Comparison of ENCODE assay signal across 8 mouse cellular contexts in genomic region chr16:24392651-24393555, GRCm38 (mm10). TPM values are rescaled to one million over a fixed set of nuclear protein-coding genes. Genes with fewer than 3 reads are reported as not detected.
DNase-seq lines count a peak whose midpoint lies in the region; ATAC-seq and TF ChIP-seq lines count a peak whose summit lies in the region.

Gene Lpp, plus strand, starts transcription at chr16:24393507.

- TF ChIP-seq EP300 in ES-Bruce4 (IDR thresholded peaks at IDR 0.05; ENCODE audit: insufficient read depth, low read depth, low read length): 0 out of 2 replicates have a peak, but pooled peaks have one; percentile 16

- peak within 1 kb of the TSS; percentile 93 for H3K9ac ChIP-seq in ES-Bruce4 (ENCODE audit: low read depth, poor library complexity, severe bottlenecking)
- peak within 1 kb of the TSS; percentile 89 for H3K9ac ChIP-seq in hindbrain, embryonic 12.5 days

- peaks cover 7% of the 10 kb centered on the region for H3K4me1 ChIP-seq in ES-Bruce4 (ENCODE audit: control insufficient read depth, insufficient read depth, low read length)
- H3K4me1 ChIP-seq in hindbrain, embryonic 12.5 days: peaks cover 13% of the 10 kb centered on the region

- H3K4me3 ChIP-seq in ES-Bruce4 (ENCODE audit: low read depth, low read length): peak within 1 kb of the TSS; percentile 70
- H3K4me3 ChIP-seq in hindbrain, embryonic 12.5 days: peak within 1 kb of the TSS; percentile 87

- H3K27me3 ChIP-seq in ES-Bruce4 (ENCODE audit: control insufficient read depth, insufficient read depth, low read length, poor library complexity, severe bottlenecking): no peaks in the 10 kb centered on the region
- H3K27me3 ChIP-seq in hindbrain, embryonic 12.5 days: no peaks in the 10 kb centered on the region

- H3K27ac ChIP-seq in ES-Bruce4 (ENCODE audit: insufficient read depth, low read length): peak within 1 kb of the TSS; percentile 94
- peak within 1 kb of the TSS; percentile 88 for H3K27ac ChIP-seq in hindbrain, embryonic 12.5 days

- TF ChIP-seq CTCF in ES-Bruce4 (IDR thresholded peaks at IDR 0.05; ENCODE audit: low read depth, low read length): no peak

- peak; percentile 93 for ATAC-seq in hindbrain, embryonic 12.5 days (ENCODE audit: low FRiP score)

- no peak for TF ChIP-seq POLR2A in ES-Bruce4 (IDR thresholded peaks at IDR 0.05; ENCODE audit: insufficient read depth, low read length)

- peak; percentile 54 to 76 for DNase-seq in cerebellum, adult 18-20 months
- DNase-seq in forelimb bud, embryonic 11.5 days (ENCODE audit: low read depth, low spot score): peak; percentile 89
- peak; percentile 27 to 36 for DNase-seq in layer of hippocampus, postnatal 25 days (ENCODE audit: extremely low spot score in 1 of 2, low spot score in 1 of 2)
- DNase-seq in lung, postnatal 14 days: peak; percentile 73
- peak; percentile 60 for DNase-seq in ovary, postnatal 10 days (ENCODE audit: low spot score)
- peak; percentile 67 for DNase-seq in thymus, postnatal 14 days

- peak within 1 kb of the TSS; percentile 76 for H3K4me2 ChIP-seq in hindbrain, embryonic 12.5 days (replicated peaks)

- H3K36me3 ChIP-seq in ES-Bruce4 (ENCODE audit: control insufficient read depth, insufficient read depth, low read length, poor library complexity, severe bottlenecking): no peaks in the 10 kb centered on the region
- H3K36me3 ChIP-seq in hindbrain, embryonic 12.5 days: no peaks in the 10 kb centered on the region

- no peaks in the 10 kb centered on the region for H3K9me3 ChIP-seq in ES-Bruce4 (replicated peaks; ENCODE audit: control insufficient read depth, insufficient read depth, low read length, poor library complexity, severe bottlenecking)
- H3K9me3 ChIP-seq in hindbrain, embryonic 12.5 days (replicated peaks): no peaks in the 10 kb centered on the region

- WGBS in hindbrain, embryonic 12.5 days: 2% methylated on average over 37 of the region's 42 CpGs

RNA-seq across cellular contexts. Expression of gene Lpp, which starts in this region (rescaled TPM):
- polyA plus RNA-seq in ES-Bruce4 (2011; ENCODE audit: insufficient read depth, insufficient read length, low read depth, missing spikeins): 48.5 and 49.8 TPM in 2 replicates
- polyA plus RNA-seq in hindbrain, embryonic 12.5 days (2016; fragmentation: Nextera tagmentation; extraction: Ambion mirVana): 25.9 and 27.9 TPM in 2 replicates
- total RNA-seq in layer of hippocampus, postnatal 25 days (2021): 1 to 10 TPM; 7.2 to 8.6 TPM

Comparison
In these comparisons a context has a peak if more than half of its experiments do, and no peak if none do; other contexts are left out.
1. Peak in every context shown above with its lines: DNase-seq, ATAC-seq, H3K4me3 ChIP-seq and H3K27ac ChIP-seq.
2. DNase-seq: peak in every context shown above with its lines; median percentile 89 in forelimb bud, embryonic 11.5 days; 73 in lung, postnatal 14 days; 67 in thymus, postnatal 14 days; 65 in cerebellum, adult 18-20 months; 60 in ovary, postnatal 10 days; 32 in layer of hippocampus, postnatal 25 days.